Mouse (Mus musculus) embryonic fibroblast, embryonic 13.5 days (primary cell): ENCODE measurements around the gene Nrp2.

Source experiments
- CTCF ChIP-seq: IDR thresholded peaks from 2 replicates; pipeline ENCODE4 v1.5.1; 2011; ENCODE audit warnings: mild to moderate bottlenecking, control low read depth, low read length, moderate library complexity, borderline replicate concordance; ENCODE audit not compliant: insufficient read depth
- POLR2A ChIP-seq: IDR thresholded peaks from 2 replicates; pipeline ENCODE4 v1.6.1; 2011; ENCODE audit warnings: low read depth, mild to moderate bottlenecking, control low read depth, low read length, moderate library complexity

- TF ChIP-seq CTCF (no peak), POLR2A (no peak)
Observed at GRCm38 (mm10) chr1:62766766-62767165, 63.7 kb downstream of the Nrp2 start.
